10 mouse cellular contexts compared by ENCODE assay signal in genomic region chr11:16532877-16533276, GRCm38 (mm10). TPM values are rescaled to one million over a fixed set of nuclear protein-coding genes. Genes with fewer than 3 reads are reported as not detected.
DNase-seq lines count a peak whose midpoint lies in the region; ATAC-seq lines count a peak whose summit lies in the region.
"Had no signal": no experiment of that assay in that cellular context is flagged by ENCODE, and none has a peak within 500 bp of the region (broad histone marks: within the 10 kb centered on the region; RNA-seq: fewer than 3 reads in every experiment).

No protein-coding gene starts in this region.

- no peaks in the 10 kb centered on the region for H3K27me3 ChIP-seq in kidney, embryonic 16.5 days (ENCODE audit: insufficient read depth, low read length)

- 30% methylated on average over 5 of the region's 5 CpGs for WGBS in kidney, embryonic 16.5 days

- no peak overlapping the region for H3K9ac ChIP-seq in kidney, embryonic 16.5 days (replicated peaks; ENCODE audit: low read length)

- H3K4me2 ChIP-seq in kidney, embryonic 16.5 days (replicated peaks; ENCODE audit: low read depth, low read length), result no peak overlapping the region

- no peak overlapping the region for H3K4me3 ChIP-seq in kidney, embryonic 16.5 days (ENCODE audit: low read length)

- no peaks in the 10 kb centered on the region for H3K4me1 ChIP-seq in kidney, embryonic 16.5 days (ENCODE audit: insufficient read depth, low read length)

- ATAC-seq in kidney, embryonic 16.5 days (ENCODE audit: low FRiP score, low TSS enrichment), result peak; percentile 78; the same call in 1 of the 2 replicates

- H3K9me3 ChIP-seq in kidney, embryonic 16.5 days (ENCODE audit: low read length), result no peaks in the 10 kb centered on the region

- H3K36me3 ChIP-seq in kidney, embryonic 16.5 days (ENCODE audit: insufficient read depth, low read length), result no peaks in the 10 kb centered on the region

- DNase-seq in kidney, adult 18-20 months, result no peak
- DNase-seq in A20 (ENCODE audit: low read depth, low spot score), result peak; percentile 76
- peak; percentile 20 for DNase-seq in brain, adult 2 months (ENCODE audit: low read depth, low spot score)
- peak; percentile 30 for DNase-seq in kidney, postnatal 10 days
- no peak for DNase-seq in right cerebral cortex, postnatal 36 days (ENCODE audit: low spot score in 2 of 2)
- DNase-seq in MN1 (ENCODE audit: low spot score), result no peak
- DNase-seq in heart, postnatal 14 days, result no peak
- DNase-seq: cerebellum, adult 2 months; spleen, adult 18-20 months had no signal

- intact Hi-C loops in heart, postnatal 14 days (cut with DNase I), result no loop called here

- no peak overlapping the region for H3K27ac ChIP-seq in kidney, embryonic 16.5 days (ENCODE audit: low read length)

RNA-seq across cellular contexts. Expression of gene Sec61g, which starts 24.6 kb away (rescaled TPM):
- 30.0 and 30.3 TPM in 2 replicates for polyA plus RNA-seq in kidney, embryonic 16.5 days (2015; fragmentation: Nextera tagmentation; extraction: Ambion mirVana)
- 1 to 10 TPM; 2.4 to 4.6 TPM for total RNA-seq in heart, postnatal 14 days (2021)

Comparison
In these comparisons a context has a peak if more than half of its experiments do, and no peak if none do; other contexts are left out.
1. DNase-seq: peak in A20 (single experiment), brain, adult 2 months (single experiment) and kidney, postnatal 10 days (single experiment); none in kidney, adult 18-20 months (single experiment), right cerebral cortex, postnatal 36 days (0 of 2), MN1 (single experiment) and heart, postnatal 14 days (0 of 2).